Mouse (Mus musculus) naive thymus-derived CD4-positive, alpha-beta T cell, adult 2 months (primary cell): Measurements from ENCODE around the gene Sh3bgrl3.
A peak's percentile ranks its signal among the peaks of the same experiment; 100 is the strongest.

Experiments used
- DNase-seq: peaks from one replicate; pipeline ENCODE4 v3.0.0-alpha.2; 2011; ENCODE audit warnings: low read depth

Gene Sh3bgrl3

GRCm38 (mm10) chr4:134078694-134079093 lies 49.9 kb downstream of the Sh3bgrl3 start:
- peak; percentile 69 for DNase-seq
